Mouse (Mus musculus) T-helper 1 cell (primary cell): ENCODE measurements around the gene Iqgap3.

Source experiments
- in situ Hi-C: fragments of 300-600 bp; cut with MboI, MseI; formaldehyde crosslinking; loops from one replicate; pipeline ENCODE4 v1.15.1; 2025; ENCODE audit warnings: high pct_unique_total_duplicates

The Iqgap3 gene

DNA sequence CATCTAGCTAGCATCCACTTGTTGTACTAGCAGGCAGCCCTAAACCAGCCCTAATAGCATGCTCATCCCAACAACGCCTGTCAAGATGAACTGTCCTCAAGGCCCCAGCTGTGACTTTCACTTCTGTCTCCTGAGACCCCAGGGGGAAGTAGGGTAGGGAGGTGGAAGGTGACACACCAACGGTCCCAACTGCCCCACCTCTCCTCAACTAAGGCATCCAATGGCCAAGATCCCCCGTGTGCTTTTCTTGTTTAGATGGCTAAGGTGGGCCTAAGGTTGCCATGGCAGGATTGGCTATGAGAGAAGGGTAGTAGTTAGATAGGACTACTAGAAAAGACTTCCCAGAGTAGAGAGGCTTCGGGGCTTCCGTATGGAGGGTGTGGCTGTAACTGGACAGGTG, 66.6 kb downstream of the Iqgap3 start:
- in situ Hi-C loops = loop anchor here (5.0 to 10.0 kb wide), 2 partner anchors 359 to 1924 kb away; partner anchors contain the start of genes Lmna and Lrba

DNA sequence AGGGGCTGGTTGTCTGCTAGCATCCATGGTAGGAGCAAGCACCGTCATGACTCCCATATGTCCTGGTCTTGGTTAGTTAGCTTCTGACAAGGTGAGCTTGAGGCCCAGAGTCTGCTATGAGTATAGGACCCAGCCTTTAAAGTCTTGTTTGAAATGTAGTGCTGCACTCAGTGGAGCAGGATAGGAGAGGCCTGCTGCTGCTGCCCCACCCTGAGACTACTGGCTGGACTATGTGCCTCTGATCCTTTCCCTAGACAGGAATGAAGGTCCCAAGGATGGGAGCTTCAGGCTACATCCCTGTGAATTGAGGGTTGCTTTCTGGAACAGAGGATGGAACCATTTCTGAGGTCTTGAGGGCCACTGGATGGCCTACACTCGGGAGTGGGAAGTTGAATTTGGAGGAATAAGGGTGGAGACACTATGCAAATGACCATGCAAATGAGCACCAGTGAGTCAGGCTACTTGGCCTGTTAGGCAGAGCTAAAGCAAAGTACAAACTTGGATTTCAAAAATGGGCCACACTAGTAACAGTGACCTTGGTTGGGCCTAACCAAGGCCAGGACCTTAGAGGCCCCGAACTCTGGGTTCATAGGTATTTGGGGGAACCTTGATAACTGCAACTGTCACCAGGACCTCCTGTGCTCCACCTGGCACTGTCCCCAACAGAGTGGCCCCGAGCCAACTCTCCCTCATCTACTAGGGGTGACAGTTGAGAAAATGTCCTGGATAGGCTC, 67.2 kb downstream of the Iqgap3 start:
- in situ Hi-C loops = loop anchor here (5.0 to 10.0 kb wide), 2 partner anchors 358 to 1924 kb away; partner anchors contain the start of genes Lmna and Lrba

DNA sequence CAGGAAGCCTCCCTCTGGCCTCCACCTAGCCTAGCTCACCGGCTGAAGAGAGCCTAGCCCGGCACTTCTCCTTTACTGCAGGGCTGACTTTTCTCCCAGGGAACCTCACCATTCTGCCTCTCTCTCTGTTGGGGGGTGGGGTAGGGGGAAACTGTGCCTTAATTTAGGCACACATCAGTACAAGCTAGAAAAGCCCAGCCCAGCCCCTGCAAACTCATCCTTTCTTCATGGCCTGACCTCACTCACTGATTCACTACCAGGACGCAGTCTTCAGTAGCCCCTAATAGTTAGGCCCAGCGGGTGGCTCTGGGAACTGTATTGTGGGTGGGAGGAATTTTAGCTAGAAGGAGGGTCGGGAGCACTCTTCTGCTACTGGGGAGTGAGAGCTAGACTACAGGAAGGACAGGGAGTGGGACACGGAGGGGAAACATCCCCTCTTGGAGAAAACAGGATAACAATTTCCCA, 67.8 kb downstream of the Iqgap3 start:
- in situ Hi-C loops = loop anchor here (5.0 to 10.0 kb wide), 2 partner anchors 358 to 1925 kb away; partner anchors contain the start of genes Lmna and Lrba

GRCm38 (mm10) chr3:88150061-88150998, 68.6 kb downstream of the Iqgap3 start:
- in situ Hi-C loops = no loop called here

GRCm38 (mm10) chr3:88150999-88151364, 69.2 kb downstream of the Iqgap3 start:
- in situ Hi-C loops = no loop called here

DNA sequence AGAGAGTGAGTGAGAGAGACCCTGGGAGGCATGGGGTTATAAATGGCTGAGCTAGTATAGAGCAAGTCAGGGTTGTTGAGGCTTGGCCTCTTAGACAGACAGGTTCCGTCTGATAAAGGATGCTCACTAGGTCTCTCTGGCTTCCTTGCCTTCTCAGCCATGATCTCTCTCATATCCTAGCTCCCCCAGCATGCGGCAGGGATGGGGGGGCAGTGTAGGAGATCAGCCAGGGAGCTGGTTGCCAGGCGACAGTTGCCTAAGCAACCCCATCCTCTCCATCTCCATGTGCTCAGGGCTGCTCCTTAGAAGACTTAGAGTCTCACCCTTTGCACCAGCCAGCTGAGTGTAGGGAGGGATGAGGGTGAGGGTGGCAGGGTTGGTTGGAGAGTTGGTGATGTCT, 70.3 kb downstream of the Iqgap3 start:
- in situ Hi-C loops = no loop called here

DNA sequence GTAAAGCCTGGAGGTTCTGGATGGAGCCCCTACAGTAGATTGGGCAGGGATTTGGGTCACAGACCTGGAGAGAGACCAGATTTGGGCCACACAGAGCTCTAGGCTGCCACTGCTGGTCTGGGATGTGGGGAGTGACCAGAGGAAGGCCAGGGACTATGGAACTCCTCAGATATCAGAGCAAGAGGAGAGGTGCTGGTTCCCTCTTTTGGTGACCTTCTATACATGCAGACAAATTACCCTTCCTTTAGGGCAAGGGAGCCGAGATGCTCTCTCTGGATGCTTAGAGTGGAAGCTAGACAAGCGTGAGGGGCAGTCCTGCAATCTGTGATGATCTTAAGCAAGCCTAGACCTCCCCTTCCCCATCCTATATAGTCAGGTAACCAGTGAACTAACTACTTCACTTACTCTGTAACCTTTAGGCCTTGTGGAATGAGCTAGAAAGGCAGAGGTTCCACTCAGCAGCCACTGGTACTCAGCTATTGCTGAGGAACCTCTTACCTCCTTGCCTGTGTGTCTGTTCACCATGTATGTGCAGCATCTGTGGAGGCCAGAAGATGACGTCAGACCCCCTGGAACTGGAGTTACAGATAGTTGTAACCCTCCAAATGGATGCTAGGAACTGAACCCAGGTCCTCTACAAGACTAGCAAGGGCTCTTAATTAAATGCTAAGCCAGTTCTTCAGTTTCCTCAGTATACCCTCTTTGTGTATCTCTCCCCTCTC, 71.7 kb downstream of the Iqgap3 start:
- in situ Hi-C loops = no loop called here

DNA sequence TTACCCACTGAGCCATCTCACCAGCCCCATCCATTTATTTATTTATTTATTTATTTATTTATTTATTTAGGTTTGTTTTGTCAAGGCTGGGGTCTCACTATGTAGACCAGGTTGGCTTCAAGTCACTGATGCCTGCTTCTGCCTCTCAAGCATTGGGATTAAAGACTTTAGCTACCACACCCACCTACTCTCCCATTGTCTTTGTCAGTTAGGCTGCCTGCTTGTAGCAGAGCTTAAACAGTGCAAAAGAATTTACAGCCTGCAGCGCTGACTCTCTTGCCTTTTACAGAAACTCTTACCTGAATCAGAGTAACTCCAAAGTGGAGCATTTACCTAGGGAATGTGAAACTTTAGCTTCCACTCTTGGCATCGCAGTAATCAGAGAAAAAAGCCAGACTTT, 72.5 kb downstream of the Iqgap3 start:
- in situ Hi-C loops = no loop called here

DNA sequence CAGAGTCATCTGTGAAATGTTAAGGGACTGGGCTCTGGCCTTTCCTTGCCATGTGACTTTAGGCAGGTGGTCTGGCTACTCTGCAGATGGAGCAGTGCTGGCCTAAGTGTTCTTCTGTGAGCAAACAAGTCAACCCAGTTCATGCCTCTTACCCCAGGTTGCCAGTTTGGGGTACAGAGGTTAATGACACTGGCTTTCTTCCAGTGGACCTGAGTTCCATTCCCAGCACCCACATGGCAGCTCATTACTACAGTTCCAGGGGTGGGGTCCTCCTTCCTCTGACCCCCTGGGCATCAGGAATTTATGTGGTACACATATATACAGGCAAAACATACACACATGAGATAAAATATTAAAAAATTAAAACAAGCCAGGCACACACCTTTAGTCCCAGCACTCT, 75.0 kb downstream of the Iqgap3 start:
- in situ Hi-C loops = no loop called here

GRCm38 (mm10) chr3:88157771-88158597, 76.2 kb downstream of the Iqgap3 start:
- in situ Hi-C loops = no loop called here

DNA sequence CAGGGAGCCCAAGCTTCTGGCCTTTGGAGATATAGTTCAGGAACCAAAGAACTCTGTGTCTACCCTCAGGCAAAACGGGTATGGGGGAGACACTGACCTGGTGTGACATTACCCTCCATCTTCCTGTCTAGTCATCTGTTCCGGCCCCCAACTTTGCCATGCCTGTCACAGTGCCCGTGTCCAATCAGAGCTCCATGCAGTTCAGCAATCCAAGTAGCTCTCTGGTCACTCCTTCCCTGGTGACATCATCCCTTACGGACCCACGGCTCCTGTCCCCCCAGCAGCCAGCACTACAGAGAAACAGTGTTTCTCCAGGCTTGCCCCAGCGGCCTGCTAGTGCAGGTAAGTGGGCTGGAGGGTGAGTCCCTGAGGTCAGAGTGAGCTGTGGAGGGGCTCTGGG, 77.2 kb downstream of the Iqgap3 start:
- in situ Hi-C loops = no loop called here

GRCm38 (mm10) chr3:88160856-88161255, 79.1 kb downstream of the Iqgap3 start:
- in situ Hi-C loops = no loop called here

DNA sequence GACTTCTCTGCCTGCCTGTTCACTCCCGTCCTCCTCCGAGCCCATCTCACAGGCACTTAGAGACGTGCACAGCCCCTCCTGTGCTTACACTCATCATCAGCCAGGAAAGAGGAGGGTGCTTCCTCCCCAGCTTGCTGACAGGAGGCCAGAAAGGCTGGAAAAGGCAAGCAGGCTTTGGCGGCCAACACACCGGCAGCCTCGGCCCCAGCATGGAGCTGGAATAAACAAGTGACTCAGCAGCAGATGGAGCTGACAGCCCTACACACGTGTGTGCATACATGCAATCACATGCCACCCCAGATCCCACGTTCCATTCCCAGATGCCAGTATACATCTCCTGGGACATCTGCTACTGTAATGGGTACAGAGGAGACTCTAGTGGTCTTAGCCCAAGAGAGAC, 80.5 kb downstream of the Iqgap3 start:
- in situ Hi-C loops = no loop called here

GRCm38 (mm10) chr3:88162811-88163210, 81.0 kb downstream of the Iqgap3 start:
- in situ Hi-C loops = no loop called here

- in situ Hi-C loops = no loop called here
These were observed 82.1 kb downstream of the Iqgap3 start for GRCm38 (mm10) chr3:88163847-88164246.

DNA sequence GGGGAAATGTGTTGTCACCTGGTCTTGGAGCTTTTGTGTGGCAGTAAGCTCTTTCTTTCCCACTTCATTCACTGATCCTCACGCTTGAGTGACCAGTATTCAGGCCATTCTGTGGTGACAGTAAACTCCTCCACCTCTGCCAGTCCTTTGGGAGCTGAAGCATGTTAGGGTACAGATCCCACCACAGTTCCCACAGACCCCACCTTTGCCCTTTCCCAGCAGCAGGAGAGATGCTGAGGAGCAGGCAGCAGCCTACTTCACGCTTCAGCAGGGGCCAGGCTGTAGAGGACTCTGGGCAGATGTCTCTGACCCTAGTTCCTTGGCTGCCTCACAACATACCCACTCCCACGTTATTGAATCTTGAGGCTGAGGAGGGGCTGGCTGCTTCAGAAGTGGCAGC, 82.5 kb downstream of the Iqgap3 start:
- in situ Hi-C loops = no loop called here

DNA sequence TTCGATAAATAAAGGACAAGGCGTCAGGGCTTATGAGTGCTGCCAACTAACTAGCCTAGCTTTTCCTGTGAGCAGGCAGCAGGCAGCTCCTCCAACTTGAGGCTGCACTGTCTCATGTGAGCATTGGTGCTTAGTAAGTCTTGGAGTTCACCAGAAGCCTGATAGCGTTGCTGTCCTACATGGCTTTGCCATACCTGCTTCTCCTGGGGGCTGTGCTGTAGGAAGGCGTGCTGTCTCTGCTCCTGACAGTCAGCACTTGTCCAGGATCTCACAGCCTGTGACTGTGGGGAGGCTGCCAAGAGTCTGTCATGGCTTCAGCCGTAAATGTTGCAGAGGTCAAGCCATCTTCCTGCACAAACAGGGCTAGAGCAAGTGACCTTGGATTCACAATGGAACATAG, 84.3 kb downstream of the Iqgap3 start:
- in situ Hi-C loops = no loop called here

DNA sequence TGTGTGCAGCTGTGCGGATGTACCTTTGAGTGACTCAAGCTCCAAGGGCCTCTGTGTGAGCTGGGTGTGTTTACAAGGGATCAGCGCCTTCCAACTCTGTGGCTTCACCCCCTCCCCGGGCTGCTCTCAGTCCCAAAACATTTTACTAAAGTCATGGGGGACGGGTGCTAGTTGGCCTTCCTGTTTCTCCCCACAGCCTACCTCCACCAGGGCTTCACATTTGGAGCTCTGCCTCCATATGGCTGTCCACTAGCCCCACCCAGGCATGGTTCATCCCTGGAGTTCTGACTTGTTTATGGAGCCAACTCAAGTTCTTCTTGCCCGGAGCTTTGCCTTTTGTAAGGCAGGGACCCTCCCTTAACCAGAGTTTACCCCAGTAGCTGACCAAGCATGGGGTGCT, 88.6 kb downstream of the Iqgap3 start:
- in situ Hi-C loops = loop anchor here (5.0 kb wide), 1 partner anchor 83 kb away; no protein-coding TSS in a partner anchor
